Mouse (Mus musculus): Measurements from ENCODE around the gene Clstn1. TPM values are rescaled to one million over a fixed set of nuclear protein-coding genes. Genes with fewer than 3 reads are reported as not detected.
A peak's percentile ranks its signal among the peaks of the same experiment; 100 is the strongest.

Gene Clstn1
- total RNA-seq, 2 experiments from 2014 or later: 76.7 to 82.1 TPM

DNA sequence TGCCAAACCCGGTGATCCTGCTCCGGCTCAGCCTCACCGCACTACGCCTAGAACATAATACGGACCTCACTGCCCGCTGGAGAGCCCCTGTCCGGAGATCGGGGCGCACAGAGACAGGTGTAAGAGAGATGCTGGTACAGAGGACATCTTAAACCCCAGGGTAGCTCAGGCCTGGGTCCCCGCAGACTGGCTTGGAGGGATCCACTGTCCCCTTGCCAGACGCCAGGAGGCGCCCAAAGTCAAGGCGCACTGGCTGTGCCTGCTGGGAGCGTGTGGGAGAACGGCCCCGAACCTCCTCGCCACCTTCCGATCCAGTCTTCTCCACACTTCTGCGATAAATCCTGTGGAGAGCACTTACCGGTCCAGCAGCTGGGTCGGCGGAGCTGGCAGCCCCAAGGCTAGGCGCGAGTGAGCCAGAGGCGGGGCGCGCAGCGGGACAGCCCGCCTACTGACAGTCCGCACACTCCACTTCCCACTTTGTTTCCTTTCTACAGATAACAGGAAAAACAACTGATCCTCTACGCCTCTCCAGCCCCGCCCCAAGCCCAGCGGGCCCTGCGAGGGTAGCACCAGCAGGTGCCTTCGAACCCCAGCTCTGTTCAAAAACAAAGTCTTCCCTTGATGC is 112.0 kb downstream of the Clstn1 start:
- DNase-seq: peak; percentile 64 to 73
- intact Hi-C loops (cut with DNase I): no loop called here

Small RNAs within 50 kb of the gene (microRNA-seq; reads per million reads assigned to microRNA genes)
- gene Mir5616 (0 to 4.3 reads per million in 2 experiments), gene Mir7023 (0.54 to 0.72 reads per million in 2 experiments)

Other genes with a start within 250 kb of the Clstn1 start
- 10 to 100 TPM; 46.3 to 58.6 TPM for gene Ube4b, start 159.7 kb upstream of the Clstn1 start, total RNA-seq (2021)
- gene Rbp7, start 131.5 kb upstream of the Clstn1 start, total RNA-seq (2021): 10 to 100 TPM; 75.7 to 77.1 TPM
- not detected for gene Tmem274, start 109.1 kb upstream of the Clstn1 start, total RNA-seq (2021)
- gene Nmnat1, start 101.3 kb upstream of the Clstn1 start, total RNA-seq (2021): 10 to 100 TPM; 20.8 to 23.4 TPM
- 10 to 100 TPM; 55.4 to 55.8 TPM for gene Lzic, start 101.2 kb upstream of the Clstn1 start, total RNA-seq (2021)
- gene Ctnnbip1, start 68.2 kb upstream of the Clstn1 start, total RNA-seq (2021): 10 to 100 TPM; 42.9 to 44.5 TPM
- gene Pik3cd, start 116.1 kb downstream of the Clstn1 start, total RNA-seq (2021): 1 to 10 TPM; 4.8 to 5.5 TPM
- 10 to 100 TPM; 82.7 to 83.9 TPM for gene Tmem201, start 151.6 kb downstream of the Clstn1 start, total RNA-seq (2021)
- gene Slc25a33, start 187.8 kb downstream of the Clstn1 start, total RNA-seq (2021): 10 to 100 TPM; 16.2 to 24.2 TPM

Data from heart, postnatal 14 days (tissue).